Mouse (Mus musculus) olfactory bulb, adult 2 months (tissue): ENCODE results near the gene Aurkaip1. TPM values are rescaled to one million over a fixed set of nuclear protein-coding genes. Genes with fewer than 3 reads are reported as not detected.
"Not testable (repeated sequence)": the region's sequence is repeated elsewhere in the genome, so short reads cannot be mapped to it uniquely, and the experiment has no call there.

Experiments used
- H3K27ac ChIP-seq: fragments of 200-500 bp; 2 replicates; pipeline ENCODE4 v1.5.1; 2012; ENCODE audit warnings: low read depth, low read length; ENCODE audit not compliant: insufficient read depth
- H3K4me1 ChIP-seq: fragments of 200-500 bp; 2 replicates; pipeline ENCODE4 v1.6.1; 2012; ENCODE audit warnings: low read length; ENCODE audit not compliant: control insufficient read depth, insufficient read depth
- H3K4me3 ChIP-seq: fragments of 200-500 bp; 2 replicates; pipeline ENCODE4 v1.5.1; 2012; ENCODE audit warnings: mild to moderate bottlenecking, low read depth, low read length, moderate library complexity; ENCODE audit not compliant: insufficient read depth
- CTCF ChIP-seq: fragments of 200-500 bp; IDR thresholded peaks from 2 replicates; pipeline ENCODE4 v1.5.1; 2012; ENCODE audit warnings: low read depth, mild to moderate bottlenecking, low read length, moderate library complexity; ENCODE audit not compliant: insufficient read depth
- POLR2A ChIP-seq: fragments of 200-500 bp; IDR thresholded peaks from 2 replicates; pipeline ENCODE4 v1.6.1; 2012; ENCODE audit warnings: mild to moderate bottlenecking, low read depth, low read length, moderate library complexity; ENCODE audit not compliant: insufficient read depth
- WGBS: fragments of 180-500 bp; shearing (Covaris S2); methylation state at CpG from one replicate; pipeline ENCODE4 v1.1.7; 2018; 5-methylcytosine and 5-hydroxymethylcytosine counted together
- polyA plus RNA-seq: library from polyadenylated mRNA; stranded (reverse); fragments of >200 nt; gene quantifications from 2 replicates; pipeline ENCODE4 v1.2.4, GENCODE M21; 2012; ENCODE audit warnings: low replicate concordance; ENCODE audit not compliant: missing spikeins, insufficient read depth, insufficient read length

Gene Aurkaip1
- not detected in 2 replicates for polyA plus RNA-seq

GRCm38 (mm10) chr4:155831205-155831766 lies at the start of gene Aurkaip1:
Gene Aurkaip1 (plus strand): TSS chr4:155831272.
- H3K4me3 ChIP-seq, result peak within 1 kb of the TSS; percentile 70
- under 1% methylated on average over 49 of the region's 49 CpGs for WGBS
- peaks cover 15% of the 10 kb centered on the region for H3K4me1 ChIP-seq
- peak within 1 kb of the TSS; percentile 65; the same call in 1 of the 2 replicates for H3K27ac ChIP-seq
- peak; percentile 41; the same call in 1 of the 2 replicates for TF ChIP-seq CTCF
- TF ChIP-seq POLR2A, result peak; percentile 12

GRCm38 (mm10) chr4:155783486-155784080 lies 47.5 kb upstream of the Aurkaip1 start:
- Histone ChIP-seq H3K4me3 (peak overlapping the region; percentile 89), H3K27ac (peak overlapping the region; percentile 96), H3K4me1 (peaks cover 9% of the 10 kb centered on the region)
- WGBS, result 14% methylated on average over 16 of the region's 16 CpGs
- TF ChIP-seq CTCF (no peak), POLR2A (no peak)

- TF ChIP-seq POLR2A (peak; percentile 53; the same call in 1 of the 2 replicates), CTCF (peak; percentile 76)
- Histone ChIP-seq H3K4me3 (peak overlapping the region; percentile 89), H3K4me1 (peaks cover 9% of the 10 kb centered on the region), H3K27ac (peak overlapping the region; percentile 96)
- WGBS, result under 1% methylated on average over 52 of the region's 52 CpGs
These were observed 46.9 kb upstream of the Aurkaip1 start for GRCm38 (mm10) chr4:155784081-155784701.

GRCm38 (mm10) chr4:155785246-155785645 lies 45.8 kb upstream of the Aurkaip1 start:
- 90% methylated on average over 10 of the region's 10 CpGs for WGBS
- Histone ChIP-seq H3K4me3 (0 out of 2 replicates have a peak overlapping the region, but pooled peaks have one; percentile 9), H3K4me1 (peaks cover 9% of the 10 kb centered on the region), H3K27ac (peak overlapping the region; percentile 55)
- TF ChIP-seq POLR2A, result no peak
- TF ChIP-seq CTCF, result no peak

GRCm38 (mm10) chr4:155785819-155786218 lies 45.3 kb upstream of the Aurkaip1 start, which contains the start of gene Tmem88b:
Gene Tmem88b (minus strand): TSS chr4:155785874.
- H3K4me1 ChIP-seq, result peaks cover 7% of the 10 kb centered on the region
- WGBS, result 67% methylated on average over 5 of the region's 5 CpGs
- peak within 1 kb of the TSS; percentile 55 for H3K27ac ChIP-seq
- H3K4me3 ChIP-seq, result peak within 1 kb of the TSS; percentile 89; the same call in 1 of the 2 replicates
- TF ChIP-seq POLR2A, result no peak

GRCm38 (mm10) chr4:155788300-155788699 lies 42.8 kb upstream of the Aurkaip1 start:
- H3K4me3 ChIP-seq, result no peak overlapping the region
- 0 out of 2 replicates have a peak, but pooled peaks cover 4% of the 10 kb centered on the region for H3K4me1 ChIP-seq
- 71% methylated on average over 3 of the region's 3 CpGs for WGBS
- TF ChIP-seq CTCF (no peak), POLR2A (no peak)
- no peak overlapping the region for H3K27ac ChIP-seq

GRCm38 (mm10) chr4:155788833-155789232 lies 42.2 kb upstream of the Aurkaip1 start:
- WGBS, result 83% methylated on average over 4 of the region's 4 CpGs
- not testable (repeated sequence) for H3K4me1 ChIP-seq, H3K4me3 ChIP-seq, H3K27ac ChIP-seq

GRCm38 (mm10) chr4:155790021-155790489 lies 41.0 kb upstream of the Aurkaip1 start, which contains the start of gene Ankrd65:
Gene Ankrd65 (plus strand): TSS chr4:155790439.
- H3K4me3 ChIP-seq, result no peak within 1 kb of the TSS
- 0 out of 2 replicates have a peak, but pooled peaks cover 4% of the 10 kb centered on the region for H3K4me1 ChIP-seq
- no peak within 1 kb of the TSS for H3K27ac ChIP-seq
- 73% methylated on average over 3 of the region's 3 CpGs for WGBS
- TF ChIP-seq CTCF (no peak), POLR2A (no peak)

GRCm38 (mm10) chr4:155790650-155791161 lies 40.4 kb upstream of the Aurkaip1 start:
- TF ChIP-seq CTCF (no peak), POLR2A (no peak)
- no peak overlapping the region for H3K4me3 ChIP-seq
- WGBS, result 70% methylated on average over 3 of the region's 3 CpGs
- H3K27ac ChIP-seq, result no peak overlapping the region
- no peaks in the 10 kb centered on the region for H3K4me1 ChIP-seq
